Mouse (Mus musculus) thymus, adult 2 months (tissue): Measurements from ENCODE around the gene Chd4. TPM values are rescaled to one million over a fixed set of nuclear protein-coding genes. Genes with fewer than 3 reads are reported as not detected.

Experiments
- DNase-seq: peaks from one replicate; pipeline ENCODE4 v3.0.0; 2021
- H3K27ac ChIP-seq: fragments of 200-500 bp; 2 replicates; pipeline ENCODE4 v1.5.1; 2012; ENCODE audit warnings: low read length, control low read depth; ENCODE audit not compliant: control insufficient read depth, insufficient read depth
- H3K27me3 ChIP-seq: fragments of 200-500 bp; 2 replicates; pipeline ENCODE4 v1.6.1; 2012; ENCODE audit warnings: mild to moderate bottlenecking, low read length, moderate library complexity, mixed read lengths; ENCODE audit not compliant: control insufficient read depth, insufficient read depth
- H3K36me3 ChIP-seq: fragments of 200-500 bp; 2 replicates; pipeline ENCODE4 v1.6.1; 2012; ENCODE audit warnings: mild to moderate bottlenecking, low read length, moderate library complexity; ENCODE audit not compliant: control insufficient read depth, insufficient read depth
- H3K4me1 ChIP-seq: fragments of 200-500 bp; replicated peaks from 2 replicates; pipeline ENCODE4 v1.6.1; 2012; ENCODE audit warnings: low read length; ENCODE audit not compliant: control insufficient read depth, insufficient read depth
- H3K4me3 ChIP-seq: fragments of 200-500 bp; 2 replicates; pipeline ENCODE4 v1.5.1; 2012; ENCODE audit warnings: mild to moderate bottlenecking, low read length, control low read depth, moderate library complexity; ENCODE audit not compliant: control insufficient read depth, insufficient read depth
- CTCF ChIP-seq: fragments of 200-500 bp; IDR thresholded peaks from 2 replicates; pipeline ENCODE4 v1.5.1; 2012; ENCODE audit warnings: mild to moderate bottlenecking, control low read depth, low read length, moderate library complexity, borderline replicate concordance; ENCODE audit not compliant: control insufficient read depth, poor library complexity, insufficient read depth; ENCODE audit errors: extremely low read depth
- POLR2A ChIP-seq: fragments of 200-500 bp; IDR thresholded peaks from 2 replicates; pipeline ENCODE4 v1.6.1; 2012; ENCODE audit warnings: mild to moderate bottlenecking, low read length, control low read depth, moderate library complexity; ENCODE audit not compliant: control insufficient read depth, poor library complexity, insufficient read depth; ENCODE audit errors: extremely low read depth
- WGBS: fragments of 180-500 bp; shearing (Covaris S2); methylation state at CpG from one replicate; pipeline ENCODE4 v1.1.7; 2018; 5-methylcytosine and 5-hydroxymethylcytosine counted together
- polyA plus RNA-seq: library from polyadenylated mRNA; depleted of rRNA; stranded (reverse); fragments of >200 nt; gene quantifications from 2 replicates; pipeline ENCODE4 v1.2.3, GENCODE M21; 2012

Gene Chd4
- polyA plus RNA-seq, 1 experiment: 127 TPM

- Histone ChIP-seq H3K4me3 (no peak overlapping the region), H3K4me1 (peaks cover 26% of the 10 kb centered on the region), H3K36me3 (peaks cover 16% of the 10 kb centered on the region), H3K27ac (no peak overlapping the region), H3K27me3 (no peaks in the 10 kb centered on the region)
- WGBS: 78% methylated on average over 16 of the region's 16 CpGs
- DNase-seq: no peak
- TF ChIP-seq POLR2A: no peak
- TF ChIP-seq CTCF: no peak
Observed at GRCm38 (mm10) chr6:125148926-125149568, 53.3 kb downstream of the Chd4 start.

GRCm38 (mm10) chr6:125149569-125149950 lies 53.8 kb downstream of the Chd4 start:
- Histone ChIP-seq H3K4me3 (no peak overlapping the region), H3K27ac (no peak overlapping the region), H3K36me3 (peaks cover 16% of the 10 kb centered on the region), H3K27me3 (no peaks in the 10 kb centered on the region), H3K4me1 (peaks cover 26% of the 10 kb centered on the region)
- 92% methylated on average over 7 of the region's 7 CpGs for WGBS
- DNase-seq: no peak
- no peak for TF ChIP-seq CTCF

- no peak overlapping the region for H3K27ac ChIP-seq
- no peaks in the 10 kb centered on the region for H3K27me3 ChIP-seq
- H3K4me1 ChIP-seq: peaks cover 5% of the 10 kb centered on the region; the same call in 1 of the 2 replicates
- H3K36me3 ChIP-seq: peaks cover 18% of the 10 kb centered on the region
- 95% methylated on average over 22 of the region's 22 CpGs for WGBS
- H3K4me3 ChIP-seq: no peak overlapping the region
- TF ChIP-seq CTCF: no peak
- no peak for TF ChIP-seq POLR2A
- DNase-seq: no peak
Observed at GRCm38 (mm10) chr6:125152212-125153017, 56.6 kb downstream of the Chd4 start.

- no peak overlapping the region for H3K4me3 ChIP-seq
- H3K27me3 ChIP-seq: no peaks in the 10 kb centered on the region
- DNase-seq: no peak
- peaks cover 4% of the 10 kb centered on the region; the same call in 1 of the 2 replicates for H3K4me1 ChIP-seq
- H3K36me3 ChIP-seq: peaks cover 20% of the 10 kb centered on the region
- WGBS: 96% methylated on average over 5 of the region's 5 CpGs
- TF ChIP-seq POLR2A (no peak), CTCF (no peak)
- H3K27ac ChIP-seq: no peak overlapping the region
Observed at GRCm38 (mm10) chr6:125153018-125153389, 57.2 kb downstream of the Chd4 start.

- Histone ChIP-seq H3K4me1 (no peaks in the 10 kb centered on the region), H3K27ac (no peak overlapping the region), H3K27me3 (no peaks in the 10 kb centered on the region), H3K4me3 (no peak overlapping the region), H3K36me3 (peaks cover 20% of the 10 kb centered on the region)
- WGBS: 93% methylated on average over 4 of the region's 4 CpGs
- DNase-seq: no peak
- TF ChIP-seq CTCF: no peak
- no peak for TF ChIP-seq POLR2A
Observed at GRCm38 (mm10) chr6:125153682-125154081, 57.9 kb downstream of the Chd4 start.

- Histone ChIP-seq H3K4me3 (no peak overlapping the region), H3K4me1 (no peaks in the 10 kb centered on the region), H3K27ac (no peak overlapping the region), H3K27me3 (no peaks in the 10 kb centered on the region), H3K36me3 (peaks cover 26% of the 10 kb centered on the region)
- no peak for DNase-seq
- no peak for TF ChIP-seq CTCF
- no peak for TF ChIP-seq POLR2A
Observed at GRCm38 (mm10) chr6:125154550-125154949, 58.8 kb downstream of the Chd4 start.

GRCm38 (mm10) chr6:125155262-125155661 lies 59.5 kb downstream of the Chd4 start:
- Histone ChIP-seq H3K4me1 (no peaks in the 10 kb centered on the region), H3K27me3 (no peaks in the 10 kb centered on the region), H3K36me3 (peaks cover 30% of the 10 kb centered on the region), H3K27ac (no peak overlapping the region), H3K4me3 (no peak overlapping the region)
- DNase-seq: no peak
- 99% methylated on average over 8 of the region's 8 CpGs for WGBS
- TF ChIP-seq POLR2A (no peak), CTCF (no peak)
